Mouse (Mus musculus) urinary bladder, postnatal 14 days (tissue): ENCODE measurements around the gene Elovl2.
"Not testable (repeated sequence)": the region's sequence is repeated elsewhere in the genome, so short reads cannot be mapped to it uniquely, and the experiment has no call there.

Experiments
- DNase-seq: peaks from one replicate; pipeline ENCODE4 v3.0.0; 2021; ENCODE audit warnings: low spot score

Gene Elovl2

DNA sequence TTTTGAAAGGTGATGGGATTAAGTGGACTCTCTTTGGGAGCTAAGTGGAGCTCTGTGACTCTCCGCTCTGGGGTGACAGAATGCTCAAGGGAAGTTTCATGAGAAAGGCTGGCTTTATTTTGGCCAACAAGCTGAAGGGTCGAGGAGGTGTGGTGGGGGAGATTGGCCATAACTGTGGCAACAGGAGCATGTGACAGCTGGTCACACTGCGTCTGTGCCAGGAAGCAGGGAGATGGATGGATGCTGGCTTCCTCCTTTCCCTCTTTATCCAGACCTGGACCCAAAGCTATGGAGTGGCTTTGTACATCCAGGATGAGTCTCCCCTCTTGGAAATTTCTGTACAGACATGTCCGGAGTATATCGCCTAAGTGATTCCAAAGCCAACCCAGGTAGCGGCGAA lies 13.0 kb upstream of the Elovl2 start:
- no peak for DNase-seq

DNA sequence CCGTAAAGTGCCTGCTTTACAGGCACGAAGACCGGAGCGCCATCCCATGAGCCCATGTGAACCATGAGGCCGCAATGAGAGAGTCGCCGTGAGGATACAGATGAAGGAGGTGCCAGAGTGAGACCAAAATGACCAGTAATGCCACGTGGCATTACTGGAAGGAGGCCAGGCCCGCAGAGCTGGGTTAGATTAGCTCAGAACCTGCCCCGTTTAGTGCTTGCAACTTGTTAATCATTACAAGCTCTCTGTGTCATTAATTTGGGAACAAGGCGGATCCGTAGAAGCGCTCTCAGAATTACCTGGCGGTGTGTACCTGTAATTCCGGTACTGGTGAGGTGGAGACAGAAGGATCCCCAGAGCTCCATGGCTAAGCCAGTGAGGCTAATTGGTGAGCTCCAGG lies 12.0 kb upstream of the Elovl2 start:
- no peak for DNase-seq

DNA sequence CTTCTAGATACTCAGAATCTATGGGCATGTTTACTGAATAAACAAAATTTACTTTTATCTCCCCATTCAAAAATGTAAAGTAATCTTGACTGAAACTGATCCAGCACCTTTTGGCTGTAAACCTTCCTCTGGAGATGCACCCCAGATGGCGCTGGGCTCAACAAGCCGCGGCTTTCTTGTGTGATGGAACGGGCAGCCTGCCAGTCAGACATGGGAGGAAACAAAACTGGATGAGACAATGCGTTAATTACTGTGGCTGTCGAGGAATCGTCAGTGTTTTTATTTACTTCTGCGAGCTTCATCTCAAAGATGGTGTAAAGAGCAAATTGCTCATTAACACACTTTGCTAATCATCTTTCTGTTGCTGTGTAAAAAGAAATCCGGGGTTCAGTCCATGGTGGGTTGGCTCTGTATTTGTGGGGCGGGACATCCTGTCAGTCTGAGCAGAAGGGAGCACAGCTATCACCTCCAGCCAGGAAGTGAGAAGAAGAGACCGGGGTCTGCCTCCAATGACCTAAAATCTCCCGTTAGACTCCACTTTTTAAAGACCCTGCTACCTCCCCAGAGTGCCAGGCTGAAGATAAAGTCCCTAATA lies 11.3 kb upstream of the Elovl2 start:
- no peak for DNase-seq

DNA sequence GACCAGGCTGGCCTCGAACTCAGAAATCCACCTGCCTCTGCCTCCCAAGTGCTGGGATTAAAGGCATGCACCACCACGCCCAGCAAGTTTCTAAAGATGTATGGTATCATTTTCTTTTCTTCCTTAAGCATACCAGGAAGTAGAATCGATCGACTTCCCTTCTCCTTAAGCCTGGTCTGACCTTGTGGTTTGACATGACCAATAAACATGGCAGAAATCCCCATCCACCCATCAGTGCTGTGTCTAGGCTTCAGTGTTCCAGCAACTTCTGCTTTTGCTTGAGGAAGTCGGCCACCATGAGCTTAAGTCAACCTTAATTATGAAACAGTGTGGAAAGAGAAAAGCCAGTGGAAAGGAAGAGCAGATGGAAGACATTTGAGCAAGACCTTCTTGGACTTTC lies 10.1 kb upstream of the Elovl2 start:
- DNase-seq, result no peak

DNA sequence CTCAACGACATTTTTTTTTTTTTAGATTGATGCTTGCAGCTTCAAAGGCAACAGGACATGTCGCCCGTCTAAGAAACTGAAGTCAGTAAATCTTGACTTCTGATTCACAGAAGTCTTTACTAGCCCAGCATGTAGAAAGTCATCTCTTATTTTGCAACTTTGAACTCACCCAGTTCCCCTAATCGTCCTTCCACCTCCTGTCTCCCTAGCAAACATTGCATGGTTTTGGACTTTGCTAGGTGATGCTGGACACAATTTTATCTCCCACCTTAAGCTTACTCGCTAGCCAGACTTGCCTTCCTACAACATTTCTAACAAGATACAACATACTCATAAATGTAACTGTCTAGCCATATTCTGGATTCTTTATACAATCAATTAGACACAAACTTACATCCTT lies 7.9 kb upstream of the Elovl2 start:
- DNase-seq, result no peak

DNA sequence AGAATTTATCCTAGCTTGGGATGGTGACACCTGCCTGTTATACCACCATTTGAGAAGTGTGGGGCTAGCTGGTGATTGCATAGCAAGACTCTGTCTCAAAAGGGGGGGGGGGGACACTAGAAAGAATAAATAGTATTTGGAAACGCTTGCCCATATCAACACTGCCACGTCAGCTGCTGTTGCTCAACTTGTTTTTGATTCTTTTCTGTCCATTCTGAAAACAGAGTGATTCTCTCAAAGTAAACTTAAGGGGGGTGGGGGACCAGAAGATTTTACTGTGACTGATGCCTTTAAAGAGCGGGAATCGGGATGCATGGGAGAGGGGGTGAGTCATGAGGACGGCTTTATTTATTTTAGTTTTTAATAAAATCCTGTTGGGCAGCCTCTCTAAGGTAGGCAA lies 6.3 kb upstream of the Elovl2 start:
- DNase-seq, result no peak

DNA sequence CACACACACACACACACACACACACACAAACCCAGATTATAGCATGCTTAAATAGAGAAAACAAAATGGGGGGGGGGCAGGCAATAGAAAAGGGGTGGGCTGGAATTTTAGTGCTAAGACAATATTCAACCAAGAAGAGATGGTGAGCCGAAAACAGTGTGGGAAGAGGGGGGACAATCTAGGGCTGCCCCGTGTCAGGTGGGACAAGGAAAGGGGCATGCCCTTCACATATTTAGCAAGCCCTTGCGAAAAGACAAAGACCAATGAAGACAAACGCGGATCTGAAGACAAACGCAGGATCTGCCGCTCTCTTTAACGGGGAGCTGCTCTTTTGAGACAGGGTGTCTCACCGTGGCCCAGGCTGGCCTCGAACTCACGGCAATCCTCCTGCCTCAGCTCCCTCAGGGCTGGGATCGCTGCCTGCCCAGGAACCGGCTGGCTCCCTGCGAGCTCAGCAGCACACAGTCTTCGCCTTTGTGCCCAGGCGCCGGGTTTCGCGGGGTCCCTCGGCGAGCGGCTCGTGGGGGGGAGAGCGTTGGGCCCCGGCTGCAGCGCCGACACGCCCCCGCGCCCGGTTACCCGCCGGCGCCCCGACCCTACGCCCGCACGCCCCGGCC lies 410 bp downstream of the Elovl2 start:
- DNase-seq, result peak; percentile 6

DNA sequence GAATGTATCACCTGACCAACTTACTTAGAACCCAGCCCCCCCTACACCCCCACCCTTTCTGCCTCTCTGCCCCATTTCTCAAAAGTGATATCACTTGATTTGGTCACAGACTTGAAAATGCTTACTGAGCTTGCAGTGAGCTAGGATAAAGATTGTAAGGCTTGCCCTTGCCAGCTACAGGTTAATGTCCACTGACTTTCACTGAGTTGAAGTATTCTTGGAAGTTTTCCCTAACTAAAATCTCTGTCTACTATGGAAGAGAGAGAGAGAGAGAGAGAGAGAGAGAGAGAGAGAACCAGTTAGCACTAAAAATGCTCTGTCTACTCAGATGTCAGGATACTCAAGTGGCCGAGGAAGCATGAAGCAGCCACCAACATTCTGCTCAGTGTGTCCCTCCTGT lies 1.1 kb downstream of the Elovl2 start:
- DNase-seq, result no peak

DNA sequence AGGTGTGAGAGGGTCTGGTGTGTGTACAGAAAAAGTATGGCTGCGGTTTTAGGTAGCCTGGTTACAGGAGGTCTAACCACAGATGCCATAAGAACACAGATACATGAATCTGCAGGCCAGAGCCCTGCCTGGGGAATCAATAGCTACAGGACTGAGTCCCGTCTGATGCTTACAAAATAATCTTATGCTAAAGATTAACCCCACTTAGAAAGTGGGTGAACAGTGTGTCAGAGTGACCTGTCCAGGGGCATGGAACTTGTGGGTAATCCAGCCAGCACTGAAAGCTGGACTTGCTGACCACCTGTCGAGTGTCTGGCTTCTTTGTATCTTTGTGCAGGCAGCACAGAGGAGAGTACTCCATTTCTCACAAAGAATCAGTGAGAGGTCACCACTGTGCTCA lies 4.0 kb downstream of the Elovl2 start:
- no peak for DNase-seq

DNA sequence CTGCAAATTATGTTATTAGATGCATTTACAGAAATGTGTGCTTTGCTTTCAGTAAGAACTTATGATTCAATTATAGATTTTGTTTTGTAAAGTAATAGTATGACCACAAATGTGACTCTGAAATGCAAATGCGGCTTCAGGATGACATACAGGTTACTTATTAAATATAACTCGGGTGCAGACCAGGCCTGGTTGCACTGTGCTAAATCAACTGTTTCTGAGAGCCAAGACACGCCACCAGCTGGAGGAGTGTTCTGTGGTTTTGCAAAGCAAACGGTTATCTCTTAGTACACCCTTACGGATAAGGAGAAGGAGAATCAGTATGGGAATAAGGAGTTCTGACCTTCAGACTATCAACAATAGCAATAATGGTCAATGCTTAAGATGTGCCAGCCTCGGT lies 4.5 kb downstream of the Elovl2 start:
- no peak for DNase-seq

DNA sequence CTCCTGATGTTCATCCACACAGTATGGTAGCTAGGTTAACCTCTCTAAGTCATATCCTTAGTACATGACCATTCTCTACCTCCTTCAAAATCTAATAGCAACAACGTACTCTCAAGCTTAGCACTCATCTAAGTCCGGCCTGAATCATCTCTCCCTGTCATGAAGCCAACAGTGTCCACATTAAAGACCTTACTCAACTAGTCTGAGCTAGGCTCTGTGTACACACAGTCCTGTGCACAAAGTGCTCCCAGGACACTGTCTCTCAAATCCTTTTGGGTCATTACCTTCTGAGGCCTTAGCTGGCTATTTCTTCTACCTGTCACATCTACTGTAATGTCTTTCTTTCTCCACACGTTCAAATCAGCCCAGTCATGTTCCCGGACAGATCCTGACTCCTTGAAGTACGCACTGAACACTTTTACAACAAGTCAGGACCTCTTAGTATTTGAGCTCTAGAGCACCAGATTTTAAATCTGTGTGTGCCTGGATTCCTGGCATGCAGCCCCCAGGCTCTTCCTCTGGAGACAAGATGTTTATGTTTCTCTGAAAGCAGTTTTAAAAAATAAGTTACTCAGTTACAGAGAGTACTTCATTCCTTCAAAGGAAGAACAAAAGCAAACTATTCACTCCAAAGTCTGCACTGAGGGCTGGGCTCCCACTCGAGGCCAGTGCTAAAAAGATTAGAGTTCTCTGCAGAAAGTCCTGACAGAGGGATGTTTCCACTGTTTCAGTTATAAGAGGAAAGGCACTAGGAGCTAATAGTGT lies 7.5 kb downstream of the Elovl2 start:
- no peak for DNase-seq

DNA sequence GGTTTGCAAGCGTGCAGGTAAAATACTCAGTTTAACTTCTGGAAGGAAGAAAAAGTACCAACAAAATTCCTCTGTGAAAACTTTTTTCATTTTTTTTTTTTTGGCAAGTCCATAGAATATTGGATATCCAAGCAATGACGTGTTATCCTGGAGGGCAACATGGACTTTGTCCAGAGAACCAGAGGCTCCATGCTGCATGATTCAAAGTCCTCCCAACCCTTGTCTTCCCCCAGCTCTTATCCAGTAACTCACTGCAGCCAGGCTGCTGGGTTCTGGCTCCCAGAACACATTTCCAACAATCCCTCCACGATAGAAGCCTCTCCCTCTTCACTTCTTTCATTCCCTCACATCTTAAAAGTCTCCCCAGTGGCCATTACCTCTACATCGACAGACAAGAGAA lies 8.9 kb downstream of the Elovl2 start:
- DNase-seq, result no peak

DNA sequence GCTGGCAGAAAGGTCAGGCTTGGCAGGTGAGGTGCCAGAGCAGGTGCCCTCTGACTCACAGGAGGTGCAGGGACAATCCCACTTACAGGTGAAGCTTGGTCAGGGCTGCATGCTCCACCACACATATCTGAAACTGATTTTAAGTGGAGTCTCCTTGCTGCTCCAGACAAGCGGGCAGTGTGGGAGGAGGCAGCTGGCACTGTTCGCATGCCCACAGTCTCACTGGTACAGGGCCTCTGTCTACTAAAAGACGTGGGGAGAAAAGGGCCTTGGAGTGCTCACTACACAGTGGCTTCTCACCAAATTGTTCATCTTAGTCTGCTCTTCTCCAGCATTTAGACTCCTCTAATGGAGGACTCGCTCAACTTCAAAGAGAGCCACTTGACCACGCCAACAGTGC lies 14.0 kb downstream of the Elovl2 start:
- no peak for DNase-seq

DNA sequence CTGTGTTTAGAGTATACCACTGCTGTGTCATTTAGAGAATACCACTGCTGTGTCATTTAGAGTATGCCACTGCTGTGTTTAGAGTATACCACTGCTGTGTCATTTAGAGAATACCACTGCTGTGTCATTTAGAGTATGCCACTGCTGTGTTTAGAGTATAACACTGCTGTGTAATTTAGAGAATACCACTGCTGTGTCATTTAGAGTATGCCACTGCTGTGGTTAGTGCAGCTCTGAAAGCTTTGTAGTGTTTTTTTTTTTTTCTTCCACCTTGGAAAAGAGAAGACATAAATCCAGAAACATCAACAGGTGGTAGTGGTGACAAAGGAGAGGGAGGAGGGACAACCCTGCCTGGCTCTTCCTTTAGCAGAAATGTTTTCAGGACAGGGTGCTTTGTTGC lies 14.6 kb downstream of the Elovl2 start:
- not testable (repeated sequence) for DNase-seq

DNA sequence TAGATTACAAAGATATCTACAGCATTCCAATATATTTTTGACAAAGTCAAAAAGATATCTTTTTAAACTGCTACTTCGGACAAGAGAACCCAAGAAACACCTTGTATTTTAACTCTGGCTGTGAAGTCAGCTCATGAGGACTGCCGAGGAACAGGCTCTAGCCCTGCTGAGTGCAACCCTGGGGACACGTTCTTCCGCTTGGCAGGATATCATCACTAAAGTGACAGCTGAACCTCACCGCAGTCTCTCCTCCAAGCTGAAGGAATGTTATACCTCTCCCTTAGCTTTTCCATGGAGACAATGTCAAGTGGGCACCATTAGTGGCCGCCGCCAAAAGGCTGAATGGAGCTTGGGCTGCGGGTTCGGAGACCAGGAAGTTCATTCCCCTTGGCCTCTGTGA lies 16.5 kb downstream of the Elovl2 start:
- DNase-seq, result no peak

DNA sequence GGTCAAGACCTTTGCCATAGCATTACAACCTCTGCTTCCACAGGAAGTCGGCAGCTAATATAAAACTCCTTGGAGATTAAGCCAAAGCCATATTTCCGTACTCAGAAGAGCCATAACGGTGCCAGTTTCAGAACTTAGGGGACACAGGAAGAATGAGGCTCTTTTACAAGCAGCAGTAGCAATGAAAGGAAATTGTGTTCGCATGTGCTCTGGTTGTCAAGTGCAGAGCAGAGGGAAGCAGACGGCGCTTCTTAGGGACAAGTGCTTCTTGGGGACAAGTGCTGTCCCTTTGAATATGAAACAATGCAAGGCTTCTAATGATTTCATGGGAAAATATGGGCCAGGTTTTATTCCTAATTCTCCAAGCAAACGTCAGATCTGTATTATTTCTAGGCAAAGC lies 16.9 kb downstream of the Elovl2 start:
- DNase-seq, result no peak

DNA sequence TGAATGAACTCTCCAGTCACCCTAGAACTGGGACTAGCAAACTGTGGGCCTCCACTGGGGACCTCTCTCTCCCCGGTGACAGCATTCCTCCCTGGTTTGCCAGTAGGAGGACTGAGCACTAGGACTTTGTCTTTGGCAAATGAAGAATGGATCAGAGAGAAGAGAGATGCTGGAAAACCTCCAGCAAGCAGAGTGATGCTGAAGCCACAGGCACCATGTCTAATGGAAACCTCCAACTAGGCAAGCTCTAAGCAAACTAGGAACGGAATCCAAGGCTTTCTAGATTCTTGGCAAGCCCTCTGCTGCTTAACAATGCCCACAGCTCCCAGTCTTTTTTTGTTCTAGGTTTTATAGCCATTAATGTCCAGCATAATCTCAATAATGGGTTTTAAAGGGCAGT lies 19.3 kb downstream of the Elovl2 start:
- no peak for DNase-seq

DNA sequence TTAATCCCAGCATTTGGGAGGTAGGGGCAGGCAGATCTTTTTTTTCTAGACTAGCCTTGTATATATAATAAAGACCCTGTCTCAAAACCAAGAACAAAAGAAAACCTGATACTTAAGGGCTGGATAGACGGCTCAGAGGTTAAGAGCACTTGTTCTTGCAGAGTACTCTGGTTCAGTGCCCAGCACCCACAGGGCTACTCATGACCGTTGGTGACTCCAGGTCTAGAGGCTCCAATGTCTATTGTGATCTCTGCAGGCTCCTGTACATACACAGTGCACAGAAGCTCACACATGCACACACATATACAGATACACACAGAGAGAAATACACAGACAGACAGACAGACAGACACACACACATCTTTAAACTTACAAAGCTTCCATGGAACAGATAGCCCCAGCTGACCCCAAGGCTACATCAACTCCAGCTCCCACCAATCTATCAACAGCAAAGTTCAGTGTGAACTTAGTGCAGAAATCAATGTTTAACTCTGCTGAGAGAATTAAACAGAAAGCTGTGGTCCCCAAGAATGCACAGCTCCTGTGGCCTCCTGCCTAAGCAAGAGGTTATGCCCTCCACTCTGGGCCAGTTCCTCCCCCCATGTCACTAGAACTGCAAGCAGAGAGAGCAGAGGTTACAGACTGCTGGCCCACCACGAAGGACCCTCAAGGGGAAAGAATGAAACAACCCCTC lies 24.4 kb downstream of the Elovl2 start:
- DNase-seq, result no peak

DNA sequence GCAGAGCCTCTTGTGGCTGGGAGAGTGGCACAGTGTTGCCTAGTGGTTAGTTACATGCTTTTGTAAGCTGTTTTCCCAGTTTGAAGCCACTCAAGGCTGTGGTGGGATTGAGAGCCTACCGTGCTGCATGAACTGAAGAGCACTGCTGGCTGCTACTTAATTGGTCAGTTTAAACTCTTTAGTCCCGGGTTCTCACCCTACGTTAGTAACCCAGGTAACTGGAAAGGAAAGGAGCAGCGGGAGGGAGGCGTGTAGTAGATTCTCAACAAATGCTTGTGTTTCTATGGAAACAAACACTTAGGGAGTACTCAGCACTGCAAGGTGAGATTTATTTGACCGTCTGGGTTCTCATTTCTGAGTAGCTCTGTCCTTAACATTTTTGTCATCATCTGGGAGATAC lies 32.3 kb downstream of the Elovl2 start:
- no peak for DNase-seq

DNA sequence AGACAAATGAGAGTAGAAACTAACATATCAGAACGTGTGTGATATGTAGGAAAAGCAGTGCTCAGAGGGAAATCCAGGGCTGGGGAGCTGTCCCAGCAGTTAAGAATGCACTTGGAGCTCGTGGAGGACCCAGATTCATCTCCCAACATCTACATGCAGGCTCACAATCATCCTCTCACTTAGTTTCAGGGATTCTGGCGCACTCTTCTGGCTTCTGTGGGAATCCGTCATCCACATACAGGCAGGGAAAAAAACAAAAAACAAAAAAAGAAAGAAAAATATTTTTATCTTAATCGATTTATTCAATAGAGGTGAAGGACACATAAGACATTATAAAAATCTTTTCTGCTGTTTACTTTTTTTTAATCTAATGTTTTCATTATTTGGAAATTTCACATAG lies 61.8 kb downstream of the Elovl2 start:
- no peak for DNase-seq

DNA sequence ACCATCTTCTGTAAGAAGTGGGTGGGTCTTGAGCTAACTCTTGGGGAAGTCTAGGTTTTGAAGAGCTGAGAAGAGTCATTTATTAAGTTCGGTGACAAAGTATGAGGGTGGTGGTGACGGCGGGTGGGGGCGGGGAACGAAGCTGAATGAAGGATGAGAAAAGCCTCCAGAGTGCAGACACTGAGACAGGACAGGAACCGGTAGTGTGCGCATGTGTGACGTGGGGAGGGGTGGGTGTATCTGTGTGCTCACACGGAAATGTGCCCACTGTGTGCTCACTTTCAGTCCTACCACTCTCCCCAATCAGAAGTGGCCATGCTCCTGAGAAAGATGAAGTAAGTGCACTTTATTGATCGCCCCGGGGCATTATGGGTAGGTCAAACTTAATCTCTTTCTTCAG lies 67.1 kb downstream of the Elovl2 start:
- DNase-seq, result no peak

DNA sequence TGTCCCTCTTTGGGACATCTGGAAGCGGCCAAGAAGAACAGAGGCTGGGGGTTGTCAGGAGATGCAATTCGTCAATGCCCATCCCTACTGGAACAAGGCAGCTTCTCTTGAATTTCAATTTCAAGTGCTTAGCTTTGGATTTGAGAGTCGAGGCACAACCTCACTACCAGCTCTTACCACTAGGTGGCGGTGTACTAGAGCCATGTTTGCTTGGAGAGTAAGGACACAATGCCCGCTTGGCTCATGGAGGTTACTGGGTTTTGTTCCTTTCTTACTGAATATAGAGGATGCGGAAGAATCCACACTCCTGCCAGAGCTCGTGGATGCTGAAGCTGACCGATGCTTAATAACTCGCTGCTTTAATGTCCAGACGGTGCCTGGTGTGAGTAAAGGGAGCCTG lies 73.9 kb downstream of the Elovl2 start:
- DNase-seq, result peak; percentile 55

DNA sequence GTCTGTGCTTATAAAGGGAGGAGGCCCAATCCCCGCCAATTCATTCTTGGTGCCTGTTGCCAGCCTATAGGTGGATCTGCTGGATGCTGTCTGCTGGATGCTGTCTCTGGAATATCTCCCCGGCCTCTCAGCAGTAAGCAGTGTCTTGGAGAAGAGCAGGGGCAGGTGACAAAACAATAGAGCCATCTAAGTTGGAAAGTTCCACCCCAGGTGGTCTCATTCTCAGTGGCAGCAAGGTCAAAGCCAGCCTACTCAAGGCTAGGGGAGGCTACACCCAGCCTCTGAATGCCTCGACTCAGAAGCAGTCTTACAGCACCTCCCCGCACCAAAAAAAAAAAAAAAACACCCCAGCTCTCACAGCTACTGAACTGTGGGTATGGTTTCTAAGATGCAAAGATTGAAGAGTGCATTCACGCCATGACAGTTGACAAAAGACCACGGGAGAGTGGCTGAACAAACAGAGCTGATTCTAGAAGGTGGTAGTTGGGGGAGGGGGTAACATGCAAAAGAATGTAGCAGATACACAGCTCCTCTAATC lies 74.7 kb downstream of the Elovl2 start:
- DNase-seq, result no peak
